Mouse (Mus musculus): ENCODE data around the gene Metap1d.

The Metap1d gene

GRCm38 (mm10) chr2:71453161-71453916, at the start of gene Metap1d:
TSS of gene Metap1d (plus strand) at chr2:71453276.
- DNase-seq: peak; percentile 100

- no peak for DNase-seq
Measured at GRCm38 (mm10) chr2:71405613-71406012, 47.5 kb upstream of the Metap1d start.

GRCm38 (mm10) chr2:71418760-71419280, 34.3 kb upstream of the Metap1d start:
- no peak for DNase-seq

GRCm38 (mm10) chr2:71419408-71419807, 33.7 kb upstream of the Metap1d start:
- no peak for DNase-seq

- DNase-seq: no peak
Measured at GRCm38 (mm10) chr2:71420895-71421425, 32.1 kb upstream of the Metap1d start.

- DNase-seq: no peak
Measured at GRCm38 (mm10) chr2:71424545-71424944, 28.5 kb upstream of the Metap1d start.

GRCm38 (mm10) chr2:71435440-71435839, 17.6 kb upstream of the Metap1d start:
- no peak for DNase-seq

- DNase-seq: no peak
Measured at GRCm38 (mm10) chr2:71443376-71443775, 9.7 kb upstream of the Metap1d start.

GRCm38 (mm10) chr2:71445536-71446196, 7.4 kb upstream of the Metap1d start:
- no peak for DNase-seq

GRCm38 (mm10) chr2:71449604-71450003, 3.5 kb upstream of the Metap1d start:
- DNase-seq: peak; percentile 36

- DNase-seq: peak; percentile 21
Measured at GRCm38 (mm10) chr2:71451761-71452160, 1.3 kb upstream of the Metap1d start.

- DNase-seq: no peak
Measured at GRCm38 (mm10) chr2:71453917-71454260, 813 bp downstream of the Metap1d start.

- no peak for DNase-seq
Measured at GRCm38 (mm10) chr2:71458624-71459023, 5.5 kb downstream of the Metap1d start.

GRCm38 (mm10) chr2:71459659-71460058, 6.6 kb downstream of the Metap1d start:
- no peak for DNase-seq

GRCm38 (mm10) chr2:71461139-71461538, 8.1 kb downstream of the Metap1d start:
- DNase-seq: no peak

GRCm38 (mm10) chr2:71461589-71461988, 8.5 kb downstream of the Metap1d start:
- no peak for DNase-seq

- no peak for DNase-seq
Measured at GRCm38 (mm10) chr2:71462066-71462465, 9.0 kb downstream of the Metap1d start.

- no peak for DNase-seq
Measured at GRCm38 (mm10) chr2:71462553-71462952, 9.5 kb downstream of the Metap1d start.

GRCm38 (mm10) chr2:71466103-71466502, 13.0 kb downstream of the Metap1d start:
- no peak for DNase-seq

GRCm38 (mm10) chr2:71466861-71467450, 13.9 kb downstream of the Metap1d start:
- no peak for DNase-seq

- DNase-seq: no peak
Measured at GRCm38 (mm10) chr2:71471094-71471493, 18.0 kb downstream of the Metap1d start.

- no peak for DNase-seq
Measured at GRCm38 (mm10) chr2:71473830-71474229, 20.8 kb downstream of the Metap1d start.

- DNase-seq: peak; percentile 60
Measured at GRCm38 (mm10) chr2:71474345-71474744, 21.3 kb downstream of the Metap1d start.

- DNase-seq: no peak
Measured at GRCm38 (mm10) chr2:71475311-71475710, 22.2 kb downstream of the Metap1d start.

All from embryo, embryonic 11 days (tissue).